Mouse (Mus musculus): ENCODE measurements at regions not wholly inside any gene's neighbourhood (a gene's known extent, or its start where the extent isn't known, plus 50 kb on each side); places are given as distances from the start of the nearest gene placed in this dataset.
"Not testable (repeated sequence)": the region's sequence is repeated elsewhere in the genome, so short reads cannot be mapped to it uniquely, and the experiment has no call there.

GRCm38 (mm10) chr5:77762426-77763042 is 354.7 kb upstream of the Igfbp7 start:
- Histone ChIP-seq H3K4me1 (ENCODE audit: control insufficient read depth, insufficient read depth, low read length) (no peaks in the 10 kb centered on the region), H3K27ac (replicated peaks; ENCODE audit: low read depth, low read length) (no peak overlapping the region), H3K27me3 (ENCODE audit: control insufficient read depth, insufficient read depth, low read length) (no peaks in the 10 kb centered on the region), H3K4me3 (ENCODE audit: low read depth, low read length) (no peak overlapping the region), H3K9me3 (ENCODE audit: control insufficient read depth, low read length) (no peaks in the 10 kb centered on the region), H3K9ac (ENCODE audit: low read length) (no peak overlapping the region), H3K36me3 (ENCODE audit: control insufficient read depth, insufficient read depth, low read length) (no peaks in the 10 kb centered on the region), H3K4me2 (ENCODE audit: low read depth, severe bottlenecking) (no peak overlapping the region)
- ATAC-seq (ENCODE audit: insufficient number of reproducible peaks, low FRiP score, low TSS enrichment, low read depth) (no peak), DNase-seq (ENCODE audit: low spot score) (no peak)
- 64% methylated on average over 6 of the region's 6 CpGs for WGBS

GRCm38 (mm10) chr5:77762013-77762412 is 354.2 kb upstream of the Igfbp7 start:
- ATAC-seq (ENCODE audit: insufficient number of reproducible peaks, low FRiP score, low TSS enrichment, low read depth) = no peak

GRCm38 (mm10) chr5:77748933-77749332 is 341.1 kb upstream of the Igfbp7 start:
- ATAC-seq (ENCODE audit: insufficient number of reproducible peaks, low FRiP score, low TSS enrichment, low read depth) = no peak
- no peak for DNase-seq (ENCODE audit: low spot score)
- no peak overlapping the region for H3K4me3 ChIP-seq (ENCODE audit: low read depth, low read length)
- no peaks in the 10 kb centered on the region for H3K36me3 ChIP-seq (ENCODE audit: control insufficient read depth, insufficient read depth, low read length)
- no peak overlapping the region for H3K4me2 ChIP-seq (ENCODE audit: low read depth, severe bottlenecking)
- no peaks in the 10 kb centered on the region for H3K27me3 ChIP-seq (ENCODE audit: control insufficient read depth, insufficient read depth, low read length)
- H3K9ac ChIP-seq (ENCODE audit: low read length) = no peak overlapping the region
- H3K4me1 ChIP-seq (ENCODE audit: control insufficient read depth, insufficient read depth, low read length) = no peaks in the 10 kb centered on the region
- WGBS = 100% methylated on average over 1 of the region's 1 CpGs
- H3K9me3 ChIP-seq (ENCODE audit: control insufficient read depth, low read length) = no peaks in the 10 kb centered on the region
- no peak overlapping the region for H3K27ac ChIP-seq (replicated peaks; ENCODE audit: low read depth, low read length)

More at GRCm38 (mm10) chr5:77762013-77762412, 354.2 kb upstream of the Igfbp7 start:
- Histone ChIP-seq H3K36me3 (ENCODE audit: control insufficient read depth, insufficient read depth, low read length) (no peaks in the 10 kb centered on the region), H3K9ac (ENCODE audit: low read length) (no peak overlapping the region), H3K27me3 (ENCODE audit: control insufficient read depth, insufficient read depth, low read length) (no peaks in the 10 kb centered on the region), H3K4me1 (ENCODE audit: control insufficient read depth, insufficient read depth, low read length) (no peaks in the 10 kb centered on the region), H3K9me3 (ENCODE audit: control insufficient read depth, low read length) (no peaks in the 10 kb centered on the region), H3K4me2 (ENCODE audit: low read depth, severe bottlenecking) (no peak overlapping the region), H3K4me3 (ENCODE audit: low read depth, low read length) (no peak overlapping the region), H3K27ac (replicated peaks; ENCODE audit: low read depth, low read length) (no peak overlapping the region)
- 88% methylated on average over 6 of the region's 6 CpGs for WGBS
- DNase-seq (ENCODE audit: low spot score) = no peak

GRCm38 (mm10) chr5:77746604-77747003 is 338.8 kb upstream of the Igfbp7 start:
- Histone ChIP-seq H3K9ac (ENCODE audit: low read length) (no peak overlapping the region), H3K27me3 (ENCODE audit: control insufficient read depth, insufficient read depth, low read length) (no peaks in the 10 kb centered on the region), H3K4me3 (ENCODE audit: low read depth, low read length) (no peak overlapping the region), H3K4me1 (ENCODE audit: control insufficient read depth, insufficient read depth, low read length) (no peaks in the 10 kb centered on the region), H3K27ac (replicated peaks; ENCODE audit: low read depth, low read length) (no peak overlapping the region), H3K4me2 (ENCODE audit: low read depth, severe bottlenecking) (no peak overlapping the region), H3K9me3 (ENCODE audit: control insufficient read depth, low read length) (no peaks in the 10 kb centered on the region), H3K36me3 (ENCODE audit: control insufficient read depth, insufficient read depth, low read length) (no peaks in the 10 kb centered on the region)
- no peak for DNase-seq (ENCODE audit: low spot score)
- ATAC-seq (ENCODE audit: insufficient number of reproducible peaks, low FRiP score, low TSS enrichment, low read depth) = no peak
- 88% methylated on average over 5 of the region's 5 CpGs for WGBS

GRCm38 (mm10) chr5:77743467-77743866 is 335.6 kb upstream of the Igfbp7 start:
- no peaks in the 10 kb centered on the region for H3K9me3 ChIP-seq (ENCODE audit: control insufficient read depth, low read length)
- H3K36me3 ChIP-seq (ENCODE audit: control insufficient read depth, insufficient read depth, low read length) = no peaks in the 10 kb centered on the region
- H3K4me2 ChIP-seq (ENCODE audit: low read depth, severe bottlenecking) = no peak overlapping the region
- H3K4me3 ChIP-seq (ENCODE audit: low read depth, low read length) = no peak overlapping the region
- no peaks in the 10 kb centered on the region for H3K27me3 ChIP-seq (ENCODE audit: control insufficient read depth, insufficient read depth, low read length)
- DNase-seq (ENCODE audit: low spot score) (no peak), ATAC-seq (ENCODE audit: insufficient number of reproducible peaks, low FRiP score, low TSS enrichment, low read depth) (no peak)
- 78% methylated on average over 3 of the region's 3 CpGs for WGBS
- no peak overlapping the region for H3K27ac ChIP-seq (replicated peaks; ENCODE audit: low read depth, low read length)
- H3K9ac ChIP-seq (ENCODE audit: low read length) = no peak overlapping the region
- H3K4me1 ChIP-seq (ENCODE audit: control insufficient read depth, insufficient read depth, low read length) = no peaks in the 10 kb centered on the region

- not testable (repeated sequence) for ATAC-seq (ENCODE audit: insufficient number of reproducible peaks, low FRiP score, low TSS enrichment, low read depth); H3K4me3 ChIP-seq (ENCODE audit: low read depth, low read length); DNase-seq (ENCODE audit: low spot score); H3K4me1 ChIP-seq (ENCODE audit: control insufficient read depth, insufficient read depth, low read length); H3K27me3 ChIP-seq (ENCODE audit: control insufficient read depth, insufficient read depth, low read length); H3K4me2 ChIP-seq (ENCODE audit: low read depth, severe bottlenecking); H3K36me3 ChIP-seq (ENCODE audit: control insufficient read depth, insufficient read depth, low read length); H3K9ac ChIP-seq (ENCODE audit: low read length); H3K9me3 ChIP-seq (ENCODE audit: control insufficient read depth, low read length); H3K27ac ChIP-seq (replicated peaks; ENCODE audit: low read depth, low read length)
- WGBS = 85% methylated on average over 4 of the region's 4 CpGs
Measured at GRCm38 (mm10) chr5:77730286-77730685, 322.4 kb upstream of the Igfbp7 start.

- Histone ChIP-seq H3K27me3 (ENCODE audit: control insufficient read depth, insufficient read depth, low read length) (no peaks in the 10 kb centered on the region), H3K4me1 (ENCODE audit: control insufficient read depth, insufficient read depth, low read length) (no peaks in the 10 kb centered on the region), H3K4me2 (ENCODE audit: low read depth, severe bottlenecking) (no peak overlapping the region), H3K9me3 (ENCODE audit: control insufficient read depth, low read length) (no peaks in the 10 kb centered on the region), H3K36me3 (ENCODE audit: control insufficient read depth, insufficient read depth, low read length) (no peaks in the 10 kb centered on the region), H3K4me3 (ENCODE audit: low read depth, low read length) (no peak overlapping the region), H3K27ac (replicated peaks; ENCODE audit: low read depth, low read length) (no peak overlapping the region), H3K9ac (ENCODE audit: low read length) (no peak overlapping the region)
- no peak for ATAC-seq (ENCODE audit: insufficient number of reproducible peaks, low FRiP score, low TSS enrichment, low read depth)
- 75% methylated on average over 3 of the region's 3 CpGs for WGBS
- no peak for DNase-seq (ENCODE audit: low spot score)
Measured at GRCm38 (mm10) chr5:77681592-77681991, 273.8 kb upstream of the Igfbp7 start.

GRCm38 (mm10) chr5:77672073-77672924 is 264.5 kb upstream of the Igfbp7 start:
- Histone ChIP-seq H3K27ac (replicated peaks; ENCODE audit: low read depth, low read length) (no peak overlapping the region), H3K4me1 (ENCODE audit: control insufficient read depth, insufficient read depth, low read length) (no peaks in the 10 kb centered on the region), H3K9ac (ENCODE audit: low read length) (no peak overlapping the region), H3K4me2 (ENCODE audit: low read depth, severe bottlenecking) (no peak overlapping the region), H3K4me3 (ENCODE audit: low read depth, low read length) (no peak overlapping the region), H3K9me3 (ENCODE audit: control insufficient read depth, low read length) (no peaks in the 10 kb centered on the region), H3K36me3 (ENCODE audit: control insufficient read depth, insufficient read depth, low read length) (no peaks in the 10 kb centered on the region), H3K27me3 (ENCODE audit: control insufficient read depth, insufficient read depth, low read length) (no peaks in the 10 kb centered on the region)
- ATAC-seq (ENCODE audit: insufficient number of reproducible peaks, low FRiP score, low TSS enrichment, low read depth) = no peak
- WGBS = 91% methylated on average over 15 of the region's 15 CpGs
- DNase-seq (ENCODE audit: low spot score) = no peak
